Mouse (Mus musculus) regulatory T cell (primary cell): ENCODE data around the gene Iqcc.

Experiments used
- in situ Hi-C: fragments of 300-600 bp; cut with MboI, MseI; formaldehyde crosslinking; loops from one replicate; pipeline ENCODE4 v1.15.1; 2025; ENCODE audit warnings: high pct_unique_total_duplicates

The Iqcc gene

DNA sequence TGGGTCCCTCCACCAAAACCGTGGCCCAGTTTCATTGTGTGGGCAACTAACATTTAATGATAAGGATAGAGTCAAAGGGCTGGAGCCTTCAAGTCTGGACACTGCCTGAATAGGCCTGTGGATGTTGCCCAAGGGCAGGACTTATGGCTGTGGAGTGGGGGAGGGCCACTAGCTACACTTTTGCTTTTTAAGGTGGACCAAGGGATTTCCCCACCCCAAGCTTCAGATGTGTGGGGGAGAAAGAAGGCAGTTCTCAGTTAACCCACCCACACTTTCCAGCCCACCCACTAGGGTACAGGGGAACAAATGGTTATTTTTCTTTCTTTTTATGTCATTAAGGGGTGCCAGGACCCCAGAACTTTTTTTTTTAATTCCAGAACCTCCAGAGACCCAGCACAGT lies 34.5 kb downstream of the Iqcc start:
- in situ Hi-C loops = no loop called here

DNA sequence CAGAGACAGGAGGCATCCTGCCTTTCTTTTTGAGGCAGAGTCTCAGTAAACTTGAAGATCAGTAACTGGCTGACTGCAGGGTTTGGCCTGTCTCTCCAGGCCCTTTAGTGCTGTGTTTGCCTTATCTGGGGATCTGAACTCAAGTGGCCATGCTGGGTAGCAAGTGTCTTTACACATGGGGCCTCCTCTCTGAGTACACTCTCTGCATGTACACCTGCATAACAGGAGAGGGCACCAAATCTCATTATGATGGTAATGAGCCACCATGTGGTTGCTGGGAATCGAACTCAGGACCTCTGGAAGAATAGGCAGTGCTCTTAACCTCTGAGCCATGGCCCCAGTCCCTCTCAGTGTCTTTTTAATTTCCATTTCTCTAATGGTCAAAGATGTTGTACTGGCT lies 36.6 kb downstream of the Iqcc start:
- in situ Hi-C loops = no loop called here

DNA sequence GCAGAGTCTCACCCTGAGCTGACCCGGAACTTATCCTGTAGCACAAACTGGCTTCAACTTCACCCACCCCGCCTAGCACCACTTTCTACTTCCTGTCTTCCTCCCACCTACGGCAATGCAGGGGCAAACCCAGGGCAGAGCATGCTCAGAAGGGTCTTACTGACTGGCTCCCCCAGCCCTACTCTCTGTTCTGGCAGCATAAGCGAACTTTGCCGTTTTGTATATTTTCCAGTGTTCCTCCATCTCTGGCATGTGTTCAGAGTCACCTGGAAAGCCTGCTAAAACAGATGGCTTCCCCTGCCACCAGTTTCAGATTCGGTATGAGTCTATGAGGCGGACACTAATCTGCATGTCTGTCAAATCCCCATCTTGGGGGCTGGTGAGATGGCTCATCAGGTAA lies 38.6 kb downstream of the Iqcc start:
- in situ Hi-C loops = no loop called here

DNA sequence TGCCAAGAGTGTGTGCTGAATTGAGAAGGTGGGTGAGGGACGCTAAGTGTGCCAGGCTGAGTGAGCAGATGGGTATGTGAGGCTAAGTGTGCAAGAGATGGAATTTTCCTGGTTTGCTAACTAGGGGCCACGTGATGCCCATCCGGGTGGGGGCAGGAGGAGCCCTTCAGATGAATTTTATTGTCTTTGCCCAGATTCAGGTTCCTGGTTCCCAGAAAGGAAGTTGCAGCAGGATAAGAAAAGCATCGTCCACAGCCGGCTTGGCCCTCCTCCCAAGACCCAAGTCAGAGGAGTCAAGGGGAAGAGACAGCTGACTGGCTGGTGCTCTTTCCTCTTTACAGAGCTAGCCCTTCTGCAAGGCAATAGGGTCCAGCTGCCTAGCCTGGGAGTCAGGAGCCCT lies 40.4 kb downstream of the Iqcc start, which contains the start of gene Fam167b:
Fam167b (minus strand) TSS at position 84 of the 400 bp plus-strand sequence.
- in situ Hi-C loops = no loop called here

DNA sequence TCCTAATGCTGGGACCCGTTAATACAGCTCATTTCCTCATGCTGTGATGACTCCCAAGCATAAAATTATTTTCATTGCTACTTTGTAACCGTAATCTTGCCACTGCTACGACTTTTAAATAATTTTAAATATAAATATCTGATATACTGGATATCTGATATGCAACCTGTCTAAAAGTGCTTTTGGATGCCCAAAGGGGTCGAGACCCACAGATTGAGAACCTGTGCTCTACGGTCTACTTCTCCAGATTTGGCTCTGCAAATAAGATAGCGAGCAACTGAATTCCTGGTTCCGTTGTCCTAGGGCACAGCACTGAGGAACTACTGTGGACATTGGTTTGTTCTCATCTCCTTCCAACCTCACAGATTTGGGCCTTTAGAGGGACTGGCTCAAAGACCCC lies 41.2 kb downstream of the Iqcc start:
- in situ Hi-C loops = no loop called here

DNA sequence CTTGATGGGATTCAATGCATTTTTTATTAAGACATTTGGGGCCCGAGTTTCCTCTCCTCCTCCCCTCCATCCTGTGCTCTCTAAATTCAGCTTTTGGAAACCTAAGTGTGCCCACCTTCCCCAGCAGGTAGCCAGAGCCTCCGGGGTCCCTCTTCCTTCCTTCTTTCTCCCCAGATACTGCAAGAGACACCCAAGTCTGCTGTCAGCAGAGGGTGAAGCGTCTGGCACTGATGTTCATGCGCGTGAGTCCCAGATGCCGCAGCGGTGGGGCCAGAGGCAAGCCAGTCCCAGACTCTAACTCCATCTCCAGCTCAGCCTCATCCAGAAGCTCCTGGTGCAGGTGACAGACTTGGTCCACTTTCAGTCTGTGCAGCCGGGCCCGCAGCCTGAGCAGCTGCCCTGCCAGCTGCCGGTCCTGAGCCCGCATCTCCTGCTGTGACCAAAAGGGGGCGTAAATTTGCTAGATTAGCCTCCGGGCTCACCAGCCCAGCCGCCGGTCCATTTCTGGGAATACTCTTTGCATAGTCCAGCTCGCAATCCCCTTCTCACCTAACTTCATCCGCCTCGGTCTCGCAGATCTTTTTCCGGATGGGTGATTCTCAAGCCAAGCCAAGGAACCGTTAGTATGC lies 41.9 kb downstream of the Iqcc start:
- in situ Hi-C loops = no loop called here

DNA sequence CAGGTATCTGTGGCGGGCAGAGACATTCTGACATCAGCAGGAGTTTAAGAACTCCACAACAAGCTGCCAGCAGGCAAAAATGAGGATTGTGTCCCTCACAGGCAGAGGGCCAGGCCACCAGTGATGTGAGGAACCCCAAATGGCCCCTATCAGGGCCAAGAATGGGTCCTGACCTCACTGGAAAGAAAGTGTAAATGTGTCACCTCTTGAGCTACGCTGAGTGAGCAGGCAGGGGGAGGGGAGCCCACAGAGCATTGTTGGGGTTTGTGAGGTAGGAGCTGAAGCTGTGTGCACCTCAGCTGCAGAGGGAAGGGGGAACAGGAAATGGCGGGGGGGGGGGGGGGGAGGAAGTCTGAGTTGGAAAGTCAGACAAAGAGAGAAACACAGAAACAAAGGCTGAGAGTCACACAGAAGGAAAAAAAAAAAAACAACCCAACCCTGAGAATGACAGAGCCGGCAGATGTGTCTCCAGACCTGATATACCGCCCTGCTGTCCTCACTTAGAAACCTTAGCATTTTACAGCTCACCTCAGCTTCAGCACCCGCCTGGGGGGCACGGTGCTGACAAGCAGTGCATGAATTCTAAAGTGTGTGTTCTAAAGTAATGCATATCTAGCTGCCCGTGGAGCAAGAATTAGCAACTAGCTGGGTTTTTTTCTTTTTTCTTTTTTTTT lies 43.6 kb downstream of the Iqcc start:
- in situ Hi-C loops = no loop called here

DNA sequence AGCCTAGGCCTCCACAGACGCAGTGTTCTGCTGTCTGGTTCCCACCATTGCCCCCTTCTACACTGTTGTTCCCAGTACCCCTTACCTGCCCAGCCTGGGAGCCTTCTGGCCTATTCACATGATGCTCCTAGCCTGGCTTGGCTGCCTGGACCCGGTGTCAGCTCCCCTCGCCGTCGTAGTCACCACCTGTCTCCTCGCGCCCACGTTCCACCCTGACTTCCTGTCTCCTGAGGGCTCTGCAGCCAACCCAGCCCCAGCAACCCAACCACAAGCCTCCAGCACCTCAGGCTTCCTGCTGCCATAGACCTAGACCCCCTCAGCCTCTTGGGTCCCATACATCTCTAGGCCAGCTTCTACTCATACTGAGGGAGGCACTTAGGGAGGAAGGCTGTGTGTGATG lies 45.5 kb downstream of the Iqcc start, which contains the start of gene Lck:
Lck (minus strand) TSS at position 212 of the 400 bp plus-strand sequence.
- in situ Hi-C loops = loop anchor here (25.0 kb wide), 1 partner anchor 1339 kb away; the partner anchor contains the start of gene Laptm5

DNA sequence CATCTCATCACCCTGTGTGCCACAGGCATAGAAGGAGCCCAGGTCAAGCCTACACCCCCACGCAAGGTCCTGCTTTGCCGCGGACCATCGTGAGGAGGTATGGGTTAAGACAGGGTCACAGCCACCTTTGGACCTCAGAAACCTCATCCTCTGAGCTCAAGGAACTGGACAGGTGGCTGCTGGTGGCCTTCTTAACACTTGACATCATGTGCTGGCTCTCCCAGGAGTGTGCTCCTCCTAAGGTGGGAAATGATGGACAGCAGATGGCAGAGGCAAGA lies 45.9 kb downstream of the Iqcc start:
- in situ Hi-C loops = loop anchor here (25.0 kb wide), 1 partner anchor 1339 kb away; the partner anchor contains the start of gene Laptm5

DNA sequence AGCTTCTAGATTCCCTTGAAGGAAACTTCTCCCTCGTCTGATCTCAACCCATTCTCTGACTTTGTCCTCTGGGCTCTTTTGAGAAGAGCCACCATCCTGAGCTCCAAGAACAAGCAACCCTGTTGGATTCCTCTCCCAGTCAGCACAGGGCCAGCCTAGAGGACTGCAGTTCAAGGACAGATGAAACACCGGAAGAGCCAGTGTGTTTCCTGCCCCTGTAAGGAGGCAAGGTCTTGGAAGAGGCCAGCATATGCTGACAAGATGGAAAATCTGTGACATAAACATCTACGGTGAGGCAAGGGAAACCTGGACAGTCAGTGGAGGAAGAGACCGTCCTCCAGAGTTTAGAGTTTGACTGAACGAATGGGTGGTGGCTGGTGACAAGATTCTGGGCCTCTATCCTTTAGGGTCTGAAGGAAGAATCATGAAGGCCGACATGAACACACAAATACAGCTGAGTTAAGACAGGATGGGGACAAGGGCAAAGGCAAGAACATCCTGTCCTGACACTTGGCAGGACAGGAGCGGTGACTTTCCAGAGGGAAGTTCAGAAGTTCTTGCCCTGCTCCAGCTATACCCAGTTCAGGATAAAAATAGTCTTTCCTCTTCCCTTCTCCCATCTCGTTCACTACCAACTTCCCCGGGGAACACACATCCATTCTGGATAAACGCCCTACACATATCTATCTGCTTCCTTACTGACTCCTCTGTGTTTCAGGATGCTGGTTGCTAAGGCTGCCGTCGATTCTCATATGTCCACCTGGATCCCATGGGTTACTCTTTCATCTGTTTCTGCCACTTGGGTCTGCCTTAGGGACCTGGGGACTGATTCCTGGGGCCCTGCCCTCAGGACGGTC lies 46.4 kb downstream of the Iqcc start:
- in situ Hi-C loops = loop anchor here (25.0 kb wide), 1 partner anchor 1340 kb away; the partner anchor contains the start of gene Laptm5

DNA sequence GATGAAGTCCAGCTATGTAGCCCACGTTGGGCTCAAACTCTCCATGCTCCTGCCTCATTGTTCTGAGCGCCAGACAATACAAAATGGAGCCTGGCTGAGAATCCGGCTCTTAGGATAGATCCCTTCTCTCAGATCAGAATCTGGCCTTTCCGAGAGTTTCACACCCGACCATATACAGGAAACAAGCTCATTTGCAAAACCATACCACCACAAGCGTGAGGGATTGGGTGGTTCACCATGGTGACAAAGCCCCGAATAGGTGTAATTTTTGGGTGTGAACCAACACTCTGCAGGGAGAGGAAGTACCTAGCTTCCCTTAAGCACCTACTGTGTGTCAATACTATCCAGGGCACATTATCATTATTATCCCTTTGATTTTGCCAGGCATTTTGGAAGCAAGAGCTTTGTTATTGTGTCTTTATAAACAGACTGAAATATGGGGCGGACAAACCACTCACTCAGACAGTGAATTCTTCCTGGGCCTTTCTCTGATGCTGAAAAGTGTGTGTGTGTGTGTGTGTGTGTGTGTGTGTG lies 47.3 kb downstream of the Iqcc start:
- in situ Hi-C loops = loop anchor here (25.0 kb wide), 1 partner anchor 1341 kb away; the partner anchor contains the start of gene Laptm5

DNA sequence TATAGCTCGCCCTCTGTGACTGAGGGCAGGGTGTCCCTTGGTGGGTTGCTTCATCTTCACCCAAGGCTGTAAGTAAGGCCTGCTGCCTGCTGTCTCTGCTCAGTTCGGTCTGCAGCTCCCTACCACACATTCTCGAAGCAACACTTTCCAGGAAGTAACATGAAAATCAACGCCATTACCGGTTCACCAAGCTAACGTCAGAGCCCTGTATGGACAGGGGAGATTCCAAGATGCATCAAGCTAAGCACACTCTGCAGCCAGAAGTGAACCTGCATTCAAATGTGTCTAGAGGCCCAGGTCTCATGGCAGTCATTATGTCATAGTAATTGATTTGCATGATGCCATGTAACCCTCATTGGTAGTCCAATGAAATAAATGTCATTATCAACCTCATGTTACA lies 48.9 kb downstream of the Iqcc start:
- in situ Hi-C loops = loop anchor here (25.0 kb wide), 1 partner anchor 1342 kb away; the partner anchor contains the start of gene Laptm5

DNA sequence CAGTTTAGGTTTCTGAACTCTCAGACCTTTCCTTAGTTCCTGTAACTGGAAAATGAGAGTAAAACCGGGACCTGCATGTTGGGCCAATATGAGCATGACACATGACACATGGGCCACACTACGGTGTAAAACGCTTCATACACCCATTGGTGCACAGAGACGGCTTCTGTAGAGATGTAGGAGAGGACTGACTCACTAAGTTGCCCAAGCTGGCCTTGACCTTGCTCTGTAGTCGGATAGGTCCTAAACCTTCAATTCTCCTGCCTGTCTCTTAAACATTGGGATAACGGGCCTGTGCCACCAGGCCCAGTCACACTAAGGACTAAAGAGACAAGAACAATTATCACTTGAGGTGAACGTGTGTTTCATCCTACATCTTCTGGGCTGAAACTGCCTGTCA lies 50.5 kb downstream of the Iqcc start:
- in situ Hi-C loops = loop anchor here (25.0 kb wide), 1 partner anchor 1344 kb away; the partner anchor contains the start of gene Laptm5

DNA sequence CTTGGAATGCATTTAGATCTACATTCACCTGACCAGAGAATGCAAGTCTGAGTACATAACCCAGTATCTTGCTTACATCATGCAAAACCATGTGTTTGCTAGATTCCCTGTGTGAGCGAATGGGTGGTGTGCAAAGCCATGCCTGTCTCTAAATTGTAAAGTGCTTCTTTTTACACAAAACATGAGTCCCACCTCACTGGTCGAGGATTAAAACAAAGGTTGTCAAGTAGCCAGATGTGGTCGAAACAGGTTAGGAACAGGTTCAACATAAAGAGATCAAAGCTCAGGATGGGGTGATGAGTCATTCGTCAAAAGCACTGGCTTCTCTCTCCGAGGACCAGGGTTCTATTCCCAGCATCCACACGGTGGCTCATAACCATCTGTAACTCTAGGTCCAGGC lies 53.8 kb downstream of the Iqcc start:
- in situ Hi-C loops = loop anchor here (25.0 kb wide), 1 partner anchor 1347 kb away; the partner anchor contains the start of gene Laptm5
